Mouse (Mus musculus): ENCODE measurements around the gene Mettl13. TPM values are rescaled to one million over a fixed set of nuclear protein-coding genes. Genes with fewer than 3 reads are reported as not detected.

Gene Mettl13
- polyA plus RNA-seq, 2 experiments: 4.2 to 4.9 TPM

GRCm38 (mm10) chr1:162588606-162589005 is 40.3 kb upstream of the Mettl13 start:
- no peak overlapping the region for H3K4me3 ChIP-seq (ENCODE audit: insufficient read depth in 1 of 2, low read depth in 2 of 2, low read length in 2 of 2)
- H3K4me1 ChIP-seq (replicated peaks; ENCODE audit: control insufficient read depth in 2 of 2, insufficient read depth in 2 of 2, low read length in 1 of 2): peaks cover 0 to 10% of the 10 kb centered on the region in 2 experiments; a peak in 2 of 4 replicates
- DNase-seq (ENCODE audit: low read depth in 3 of 3, low spot score in 3 of 3) (no peak), ATAC-seq (ENCODE audit: insufficient read depth) (no peak)
- H3K9ac ChIP-seq (replicated peaks): no peak overlapping the region
- 85% methylated on average over 3 of the region's 3 CpGs for WGBS (ENCODE audit: insufficient replicate concordance)
- H3K36me3 ChIP-seq (replicated peaks; ENCODE audit: control insufficient read depth, insufficient read depth, low read depth): no peaks in the 10 kb centered on the region
- H3K27me3 ChIP-seq (ENCODE audit: control insufficient read depth, insufficient read depth, low read length): no peaks in the 10 kb centered on the region
- no peak overlapping the region for H3K27ac ChIP-seq
- H3K4me2 ChIP-seq (ENCODE audit: low read depth): no peak overlapping the region
- no peaks in the 10 kb centered on the region for H3K9me3 ChIP-seq (ENCODE audit: control insufficient read depth, low read length)
- TF ChIP-seq CTCF (IDR thresholded peaks at IDR 0.05; ENCODE audit: low read depth) (no peak), EP300 (IDR thresholded peaks at IDR 0.05; ENCODE audit: low read depth) (no peak)

GRCm38 (mm10) chr1:162586282-162586681 is 37.9 kb upstream of the Mettl13 start:
- DNase-seq (ENCODE audit: low read depth in 3 of 3, low spot score in 3 of 3) (no peak), ATAC-seq (ENCODE audit: insufficient read depth) (no peak)
- Histone ChIP-seq H3K4me2 (ENCODE audit: low read depth) (no peak overlapping the region), H3K27me3 (ENCODE audit: control insufficient read depth, insufficient read depth, low read length) (no peaks in the 10 kb centered on the region), H3K4me1 (replicated peaks; ENCODE audit: control insufficient read depth in 2 of 2, insufficient read depth in 2 of 2, low read length in 1 of 2) (peaks cover 0 to 8% of the 10 kb centered on the region in 2 experiments; a peak in 2 of 4 replicates), H3K9ac (replicated peaks) (no peak overlapping the region), H3K36me3 (replicated peaks; ENCODE audit: control insufficient read depth, insufficient read depth, low read depth) (no peaks in the 10 kb centered on the region), H3K9me3 (ENCODE audit: control insufficient read depth, low read length) (no peaks in the 10 kb centered on the region), H3K27ac (no peak overlapping the region), H3K4me3 (ENCODE audit: insufficient read depth in 1 of 2, low read depth in 2 of 2, low read length in 2 of 2) (no peak overlapping the region)
- TF ChIP-seq EP300 (IDR thresholded peaks at IDR 0.05; ENCODE audit: low read depth): no peak
- TF ChIP-seq CTCF (IDR thresholded peaks at IDR 0.05; ENCODE audit: low read depth): no peak
- 62% methylated on average over 4 of the region's 4 CpGs for WGBS (ENCODE audit: insufficient replicate concordance)

GRCm38 (mm10) chr1:162582884-162583283 is 34.5 kb upstream of the Mettl13 start:
- no peaks in the 10 kb centered on the region for H3K4me1 ChIP-seq (replicated peaks; ENCODE audit: control insufficient read depth in 2 of 2, insufficient read depth in 2 of 2, low read length in 1 of 2)
- ATAC-seq (ENCODE audit: insufficient read depth): no peak
- WGBS (ENCODE audit: insufficient replicate concordance): 86% methylated on average over 2 of the region's 2 CpGs
- H3K4me2 ChIP-seq (ENCODE audit: low read depth): no peak overlapping the region
- no peak for TF ChIP-seq CTCF (IDR thresholded peaks at IDR 0.05; ENCODE audit: low read depth)
- TF ChIP-seq EP300 (IDR thresholded peaks at IDR 0.05; ENCODE audit: low read depth): no peak
- no peak overlapping the region for H3K4me3 ChIP-seq (ENCODE audit: insufficient read depth in 1 of 2, low read depth in 2 of 2, low read length in 2 of 2)
- no peak overlapping the region for H3K9ac ChIP-seq (replicated peaks)
- no peaks in the 10 kb centered on the region for H3K9me3 ChIP-seq (ENCODE audit: control insufficient read depth, low read length)
- H3K27me3 ChIP-seq (ENCODE audit: control insufficient read depth, insufficient read depth, low read length): no peaks in the 10 kb centered on the region
- no peak overlapping the region for H3K27ac ChIP-seq
- DNase-seq (ENCODE audit: low read depth in 3 of 3, low spot score in 3 of 3): no peak
- no peaks in the 10 kb centered on the region for H3K36me3 ChIP-seq (replicated peaks; ENCODE audit: control insufficient read depth, insufficient read depth, low read depth)

DNA sequence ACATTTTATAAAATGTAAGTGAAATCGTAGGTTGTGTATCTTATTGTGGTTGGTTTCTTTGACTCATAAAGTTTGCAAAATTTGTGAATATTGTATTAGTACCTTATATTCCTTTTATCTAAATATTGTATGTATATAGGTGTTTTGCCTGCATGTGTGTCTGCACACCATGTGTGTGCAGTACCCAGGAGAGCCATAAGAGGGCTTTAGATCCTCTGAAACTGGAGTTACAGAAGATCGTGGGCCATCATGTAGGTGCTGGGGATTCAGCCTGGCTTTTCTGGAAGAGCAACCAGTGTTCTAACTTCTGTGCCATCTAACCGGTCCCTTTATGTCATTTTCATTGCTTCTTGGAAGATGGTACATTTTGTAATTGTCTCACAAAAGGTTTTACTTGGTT is 26.7 kb upstream of the Mettl13 start:
- ATAC-seq (ENCODE audit: insufficient read depth): no peak
- no peak overlapping the region for H3K4me2 ChIP-seq (ENCODE audit: low read depth)
- DNase-seq (ENCODE audit: low read depth in 3 of 3, low spot score in 3 of 3): no peak
- 87% methylated on average over 3 of the region's 3 CpGs for WGBS (ENCODE audit: insufficient replicate concordance)
- no peaks in the 10 kb centered on the region for H3K27me3 ChIP-seq (ENCODE audit: control insufficient read depth, insufficient read depth, low read length)
- TF ChIP-seq EP300 (IDR thresholded peaks at IDR 0.05; ENCODE audit: low read depth): no peak
- TF ChIP-seq CTCF (IDR thresholded peaks at IDR 0.05; ENCODE audit: low read depth): 0 out of 2 replicates have a peak, but pooled peaks have one; percentile 4
- H3K27ac ChIP-seq: no peak overlapping the region
- no peaks in the 10 kb centered on the region; the same call in 1 of the 2 replicates for H3K36me3 ChIP-seq (replicated peaks; ENCODE audit: control insufficient read depth, insufficient read depth, low read depth)
- H3K4me3 ChIP-seq (ENCODE audit: insufficient read depth in 1 of 2, low read depth in 2 of 2, low read length in 2 of 2): no peak overlapping the region
- H3K4me1 ChIP-seq (replicated peaks; ENCODE audit: control insufficient read depth in 2 of 2, insufficient read depth in 2 of 2, low read length in 1 of 2): no peaks in the 10 kb centered on the region; a peak in 1 of 4 replicates
- no peaks in the 10 kb centered on the region; the same call in 1 of the 2 replicates for H3K9me3 ChIP-seq (ENCODE audit: control insufficient read depth, low read length)
- H3K9ac ChIP-seq (replicated peaks): no peak overlapping the region

DNA sequence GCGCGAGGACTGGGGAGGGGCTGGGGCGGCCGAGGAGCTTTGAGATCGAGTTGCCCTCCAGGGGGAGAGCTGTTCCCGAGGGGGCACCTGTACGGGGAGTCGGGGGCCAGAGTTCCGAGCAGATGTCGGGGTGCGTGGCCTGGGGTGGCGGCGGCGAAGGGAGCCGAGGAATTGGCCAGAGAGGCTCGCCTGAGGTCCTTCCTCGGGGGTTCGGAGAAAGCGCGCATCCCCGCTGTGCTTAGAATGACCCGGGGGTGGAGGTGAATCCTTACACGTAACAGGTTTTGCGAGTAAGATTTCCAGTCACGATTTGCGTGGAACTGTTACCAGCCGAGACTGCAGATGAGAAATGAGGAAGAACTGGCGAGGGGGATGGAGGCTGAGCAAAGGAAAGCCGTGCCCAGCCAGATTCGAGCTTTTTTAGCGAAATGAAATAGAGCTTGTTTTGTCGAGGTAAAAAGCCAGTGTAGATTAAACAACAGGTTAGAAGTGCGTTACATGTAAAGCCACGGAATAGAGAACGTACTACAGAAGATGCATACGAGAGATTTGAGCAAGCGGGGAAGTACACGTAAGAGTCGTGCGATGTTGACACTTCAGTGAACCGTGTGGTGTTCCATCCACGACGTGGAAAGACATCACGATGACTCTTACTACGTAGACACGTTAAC is 22.7 kb upstream of the Mettl13 start:
- peak overlapping the region; percentile 82 for H3K4me2 ChIP-seq (ENCODE audit: low read depth)
- TF ChIP-seq EP300 (IDR thresholded peaks at IDR 0.05; ENCODE audit: low read depth) (no peak), CTCF (IDR thresholded peaks at IDR 0.05; ENCODE audit: low read depth) (no peak)
- H3K36me3 ChIP-seq (replicated peaks; ENCODE audit: control insufficient read depth, insufficient read depth, low read depth): no peaks in the 10 kb centered on the region; the same call in 1 of the 2 replicates
- no peak overlapping the region for H3K27ac ChIP-seq
- DNase-seq (ENCODE audit: low read depth in 3 of 3, low spot score in 3 of 3): no peak
- H3K4me1 ChIP-seq (replicated peaks; ENCODE audit: control insufficient read depth in 2 of 2, insufficient read depth in 2 of 2, low read length in 1 of 2): peaks cover 0 to 4% of the 10 kb centered on the region in 2 experiments; a peak in 3 of 4 replicates
- H3K27me3 ChIP-seq (ENCODE audit: control insufficient read depth, insufficient read depth, low read length): no peaks in the 10 kb centered on the region
- no peaks in the 10 kb centered on the region; the same call in 1 of the 2 replicates for H3K9me3 ChIP-seq (ENCODE audit: control insufficient read depth, low read length)
- peak overlapping the region; percentile 77 to 92 for H3K4me3 ChIP-seq (ENCODE audit: insufficient read depth in 1 of 2, low read depth in 2 of 2, low read length in 2 of 2)
- peak; percentile 32 for ATAC-seq (ENCODE audit: insufficient read depth)
- peak overlapping the region; percentile 74 for H3K9ac ChIP-seq (replicated peaks)
- under 1% methylated on average over 46 of the region's 46 CpGs for WGBS (ENCODE audit: insufficient replicate concordance)
